Mouse (Mus musculus) left cerebral cortex, adult 18-20 months (tissue): ENCODE data around the gene Myo1g. TPM values are rescaled to one million over a fixed set of nuclear protein-coding genes. Genes with fewer than 3 reads are reported as not detected.
A peak's percentile ranks its signal among the peaks of the same experiment; 100 is the strongest.

Experiments
- DNase-seq, 2 experiments: peaks; one replicate each; pipeline ENCODE4 v3.0.0; 2021 to 2022; ENCODE audit warnings: low spot score in 2 of 2, mixed read lengths in 1 of 2
- microRNA-seq, 2 experiments: library from miRNA; unstranded; fragments of <30 nt; microRNA quantifications; one replicate each; pipeline ENCODE4 v1.2.0; 2021
- total RNA-seq, 2 experiments: library from RNA; stranded (reverse); gene quantifications; 2 replicates each; pipeline ENCODE4 v1.2.3; 2021

Gene Myo1g
- total RNA-seq, 2 experiments from 2014 or later: 0.23 to 0.49 TPM

DNA sequence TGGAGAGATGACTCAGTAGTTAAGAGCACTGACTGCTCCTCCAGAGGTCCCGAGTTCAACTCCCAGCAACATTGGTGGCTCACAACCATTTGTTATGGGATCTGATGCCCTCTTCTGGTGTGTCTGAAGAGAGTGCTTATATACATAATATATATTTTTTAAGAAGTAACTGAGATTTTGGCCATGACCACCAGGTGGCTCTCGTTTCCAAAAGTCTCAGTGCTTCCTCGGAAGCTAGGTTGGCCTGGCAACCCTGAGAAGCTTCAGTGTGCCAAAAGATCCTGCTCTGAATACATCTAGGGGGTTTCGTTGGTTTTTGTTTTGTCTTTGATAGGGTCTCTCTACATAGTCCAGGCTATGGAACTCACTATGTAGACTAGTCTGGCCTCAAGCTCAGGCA, 55.6 kb downstream of the Myo1g start:
- DNase-seq: peak; percentile 50 to 59

GRCm38 (mm10) chr11:6463159-6463837, 57.5 kb downstream of the Myo1g start:
- DNase-seq: no peak

Small RNAs within 50 kb of the gene (microRNA-seq; reads per million reads assigned to microRNA genes)
- 0 reads per million in 2 experiments for gene Gm22123

Other genes starting within 250 kb of the Myo1g start
- gene Tmed4, start 246.1 kb downstream of the Myo1g start, total RNA-seq: 10 to 100 TPM; 94.1 to 99.1 TPM
- 100 to 1,000 TPM; 228 to 260 TPM for gene Ogdh, start 229.3 kb downstream of the Myo1g start, total RNA-seq
- 100 to 1,000 TPM; 217 to 224 TPM for gene Zmiz2, start 131.9 kb downstream of the Myo1g start, total RNA-seq
- gene Ppia, start 105.5 kb downstream of the Myo1g start, total RNA-seq: 1,000 to 10,000 TPM; 1,850 TPM
- gene H2afv, start 76.5 kb downstream of the Myo1g start, total RNA-seq: 10 to 100 TPM; 41.4 to 42.5 TPM
- gene Purb, start 45.0 kb downstream of the Myo1g start, total RNA-seq: 100 to 1,000 TPM; 248 to 265 TPM
- 10 to 100 TPM; 63.5 to 67.0 TPM for gene Ccm2, start 25.9 kb upstream of the Myo1g start, total RNA-seq
- 10 to 100 TPM; 42.6 to 55.9 TPM for gene Nacad, start 85.1 kb upstream of the Myo1g start, total RNA-seq
- gene Tbrg4, start 105.1 kb upstream of the Myo1g start, total RNA-seq: 10 to 100 TPM; 49.3 to 50.4 TPM
- gene Wap, start 117.7 kb upstream of the Myo1g start, total RNA-seq: not detected
- gene Ramp3, start 137.6 kb upstream of the Myo1g start, total RNA-seq: 10 to 100 TPM in 1 of 2 experiments, 1 to 10 TPM in 1; 9.9 to 12.9 TPM